Mouse (Mus musculus): ENCODE measurements around the gene Cxcr5. TPM values are rescaled to one million over a fixed set of nuclear protein-coding genes. Genes with fewer than 3 reads are reported as not detected.
A peak's percentile ranks its signal among the peaks of the same experiment; 100 is the strongest.
"Not testable (repeated sequence)": the region's sequence is repeated elsewhere in the genome, so short reads cannot be mapped to it uniquely, and the experiment has no call there.

The Cxcr5 gene
- total and polyA plus RNA-seq, 3 experiments, result 0.17 to 0.26 TPM; not detected in 1

DNA sequence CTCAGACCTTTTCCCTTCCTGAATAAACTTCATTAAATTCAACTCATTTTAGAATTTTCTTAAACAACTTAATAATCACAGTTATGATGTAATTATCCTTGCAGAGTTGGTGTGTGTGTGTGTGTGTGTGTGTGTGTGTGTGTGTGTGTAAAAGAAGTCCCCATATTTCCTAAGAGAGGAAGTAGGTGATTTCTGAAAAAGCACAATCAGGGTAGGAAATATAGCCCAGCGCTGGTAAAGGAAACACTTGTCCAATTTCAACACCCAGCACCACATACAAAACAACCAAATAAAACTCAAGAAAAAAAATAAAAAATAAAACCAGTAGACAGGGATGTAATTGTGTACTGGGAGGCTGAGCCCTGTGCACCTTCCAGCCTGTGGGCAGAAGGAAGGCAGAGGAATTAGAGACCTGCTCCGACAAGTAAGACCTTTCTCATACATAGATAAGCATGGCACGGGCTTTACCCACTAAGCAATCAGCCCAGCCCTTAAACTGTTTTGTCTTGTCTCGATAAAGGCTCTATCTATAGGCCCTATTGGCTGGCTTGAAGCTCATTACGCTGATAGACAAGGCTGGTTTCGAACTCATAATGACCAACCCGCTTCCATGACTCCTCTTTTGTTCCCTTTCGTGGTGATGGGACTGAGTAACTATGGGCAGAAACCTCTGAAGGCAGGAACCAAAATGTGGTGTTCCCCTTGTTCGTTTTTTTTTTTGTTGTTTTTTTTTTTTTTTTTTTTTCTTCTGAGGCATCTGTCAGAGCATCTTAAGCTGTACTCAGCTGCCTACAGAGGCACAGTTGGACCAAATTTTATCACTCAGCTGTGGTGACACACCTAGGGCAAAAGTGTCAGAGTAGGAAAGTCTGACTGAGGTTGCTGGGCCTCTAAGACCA is 25.8 kb upstream of the Cxcr5 start:
- DNase-seq, result no peak

- no peak for DNase-seq
Observed at GRCm38 (mm10) chr9:44586640-44587261, 25.1 kb upstream of the Cxcr5 start.

DNA sequence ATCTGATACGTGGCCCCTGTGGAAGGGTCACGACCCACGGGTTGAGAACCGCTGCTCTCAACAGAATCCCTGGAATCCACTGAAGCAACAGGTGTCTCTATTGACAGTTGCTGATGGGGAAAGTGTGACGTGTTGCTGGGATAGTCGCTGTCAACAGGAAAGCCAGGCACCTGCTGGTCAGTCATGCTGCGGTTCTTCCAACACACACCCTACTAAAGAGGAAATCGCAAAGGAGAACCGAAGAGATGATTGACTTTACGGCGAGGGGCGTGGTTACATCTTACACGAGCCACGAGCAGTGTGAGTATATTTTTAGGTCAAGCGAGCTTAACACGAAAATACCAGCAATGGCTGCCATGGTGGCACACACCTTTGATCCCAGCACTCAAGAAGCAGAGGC is 20.7 kb upstream of the Cxcr5 start:
- DNase-seq, result no peak

GRCm38 (mm10) chr9:44581423-44581822 is 19.7 kb upstream of the Cxcr5 start:
- no peak for DNase-seq

- DNase-seq, result no peak
Observed at GRCm38 (mm10) chr9:44580085-44580484, 18.4 kb upstream of the Cxcr5 start.

GRCm38 (mm10) chr9:44579392-44579791 is 17.7 kb upstream of the Cxcr5 start:
- DNase-seq, result no peak

GRCm38 (mm10) chr9:44576046-44576445 is 14.4 kb upstream of the Cxcr5 start:
- not testable (repeated sequence) for DNase-seq

DNA sequence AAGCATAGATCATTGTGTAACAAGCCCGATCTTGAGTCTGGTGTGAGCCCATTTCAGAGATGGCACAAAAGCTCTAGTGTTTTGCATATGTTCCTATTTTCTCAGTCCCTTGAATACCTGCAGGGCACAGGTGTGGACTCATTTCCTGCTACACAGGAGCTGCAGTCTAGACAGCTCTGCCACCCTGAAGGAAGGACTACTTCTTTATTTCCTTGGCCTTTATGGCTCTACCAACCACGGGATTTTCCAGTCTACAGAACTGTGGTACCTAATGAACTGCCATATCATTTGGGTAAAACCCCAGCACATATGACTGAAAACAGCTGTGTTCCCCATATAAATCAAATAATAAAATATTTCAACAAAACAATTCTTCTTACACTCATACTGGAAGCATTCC is 13.4 kb upstream of the Cxcr5 start:
- DNase-seq, result no peak

DNA sequence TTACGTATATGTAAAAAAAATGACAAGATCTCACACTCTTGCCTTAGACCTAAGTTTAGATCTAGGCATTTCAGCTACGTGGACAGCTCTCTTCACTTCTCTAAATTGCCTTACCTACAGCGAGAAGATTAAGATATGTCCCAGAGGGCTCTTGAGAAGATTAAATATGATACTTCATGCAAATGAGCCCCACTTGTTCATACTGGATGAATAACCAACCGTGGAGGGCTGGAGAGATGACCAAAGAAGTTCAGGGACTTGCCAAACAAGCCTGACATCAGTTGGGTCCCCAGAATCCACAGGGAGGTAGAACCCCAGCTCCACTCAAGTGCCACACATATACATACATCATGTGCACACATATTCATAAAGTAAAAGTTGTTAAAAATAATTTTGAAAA is 11.6 kb upstream of the Cxcr5 start:
- no peak for DNase-seq

GRCm38 (mm10) chr9:44570939-44571382 is 9.3 kb upstream of the Cxcr5 start:
- no peak for DNase-seq

DNA sequence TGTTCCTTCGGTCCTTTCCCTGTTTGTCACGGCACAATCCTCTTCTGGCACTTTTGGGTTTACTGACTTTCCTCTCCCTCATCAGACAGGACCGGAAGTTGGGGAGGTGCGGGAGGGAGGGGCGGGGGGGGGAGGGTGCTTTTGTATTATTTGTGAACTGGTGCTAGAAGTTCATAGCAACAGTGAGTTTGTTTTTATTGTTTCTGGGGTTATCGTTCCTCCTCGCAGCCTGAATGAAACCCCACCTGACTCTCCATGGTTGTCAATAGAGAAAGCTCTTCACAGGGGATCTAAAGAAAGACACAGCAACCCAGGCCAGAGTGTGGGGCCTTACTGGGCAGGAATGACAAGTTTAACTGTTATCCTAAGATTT is 6.4 kb upstream of the Cxcr5 start:
- no peak for DNase-seq

DNA sequence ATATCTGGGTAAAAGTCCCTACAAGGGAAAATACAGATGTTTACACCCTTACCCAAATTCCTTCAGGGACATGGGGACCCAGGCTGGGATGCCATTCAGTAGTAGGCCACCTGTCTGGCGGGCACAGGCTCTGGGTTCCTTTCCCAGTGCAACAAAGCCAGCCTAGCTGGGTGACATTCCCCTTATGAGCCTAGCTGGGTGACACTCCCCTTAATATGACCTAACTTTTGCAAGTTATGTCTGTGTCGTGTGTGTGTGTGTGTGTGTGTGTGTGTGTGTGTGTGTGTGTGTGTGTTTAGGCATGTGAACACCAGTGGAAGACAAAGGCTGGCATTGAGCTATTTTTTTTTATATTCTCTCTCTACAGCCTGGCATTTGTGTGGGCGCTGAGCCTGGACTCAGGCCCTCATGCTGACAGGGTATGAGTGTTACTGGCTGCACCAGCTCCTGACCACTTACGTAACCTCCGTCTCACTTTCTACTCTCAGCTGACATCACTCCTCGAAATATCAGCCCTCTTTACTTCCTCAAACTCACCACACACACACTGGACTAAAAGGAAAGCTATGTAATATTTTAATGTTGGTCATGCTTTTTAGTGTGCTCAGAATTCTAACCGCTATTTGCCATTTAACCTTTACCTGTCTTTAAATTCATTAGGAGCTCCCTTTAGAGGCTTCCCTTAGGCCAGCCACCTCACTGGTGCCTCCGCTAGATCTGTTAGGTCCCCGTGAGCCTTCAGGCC is 5.8 kb upstream of the Cxcr5 start:
- DNase-seq, result peak; percentile 7

- no peak for DNase-seq
Observed at GRCm38 (mm10) chr9:44565367-44565766, 3.7 kb upstream of the Cxcr5 start.

GRCm38 (mm10) chr9:44562936-44563335 is 1.3 kb upstream of the Cxcr5 start:
- no peak for DNase-seq

DNA sequence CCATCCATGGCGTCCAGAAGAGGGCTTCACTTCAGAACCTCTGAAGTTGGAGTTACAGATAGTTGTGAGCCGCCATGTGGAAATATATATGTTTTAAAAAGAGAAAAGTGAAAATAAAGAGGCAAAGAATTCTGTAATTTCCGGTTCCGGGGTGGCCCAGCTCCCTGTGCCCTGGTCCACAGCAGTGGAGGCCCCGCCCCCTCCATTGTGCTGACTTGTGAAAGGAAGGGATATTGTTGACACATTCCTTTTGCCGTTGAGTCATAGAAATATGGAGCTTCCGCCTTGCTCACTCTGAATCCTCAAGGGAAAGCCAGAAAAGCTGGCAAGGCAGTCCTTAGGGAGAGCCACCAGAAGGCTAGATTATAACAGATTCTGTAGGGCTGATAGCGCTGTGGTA is 9.5 kb downstream of the Cxcr5 start:
- DNase-seq, result peak; percentile 14

DNA sequence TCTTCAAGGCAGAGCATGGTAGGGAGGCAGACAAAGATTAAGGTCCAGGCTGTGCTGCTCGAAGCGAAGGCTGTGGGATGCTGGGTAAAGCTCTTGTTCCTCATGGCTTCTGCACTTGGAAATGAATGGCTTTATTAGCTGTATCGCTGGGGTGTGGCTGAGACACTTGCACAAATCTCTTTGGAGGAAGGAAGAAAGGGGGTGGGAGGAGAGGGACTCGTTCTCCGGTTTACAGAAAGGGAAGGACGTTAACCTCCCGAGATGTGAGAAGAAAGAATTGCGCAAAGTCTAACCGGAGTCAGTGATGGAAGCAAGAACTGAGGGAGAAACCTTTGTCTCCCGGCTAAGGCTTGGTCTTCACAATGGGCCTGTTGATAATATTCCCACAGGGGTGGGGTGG is 10.5 kb downstream of the Cxcr5 start:
- DNase-seq, result no peak

DNA sequence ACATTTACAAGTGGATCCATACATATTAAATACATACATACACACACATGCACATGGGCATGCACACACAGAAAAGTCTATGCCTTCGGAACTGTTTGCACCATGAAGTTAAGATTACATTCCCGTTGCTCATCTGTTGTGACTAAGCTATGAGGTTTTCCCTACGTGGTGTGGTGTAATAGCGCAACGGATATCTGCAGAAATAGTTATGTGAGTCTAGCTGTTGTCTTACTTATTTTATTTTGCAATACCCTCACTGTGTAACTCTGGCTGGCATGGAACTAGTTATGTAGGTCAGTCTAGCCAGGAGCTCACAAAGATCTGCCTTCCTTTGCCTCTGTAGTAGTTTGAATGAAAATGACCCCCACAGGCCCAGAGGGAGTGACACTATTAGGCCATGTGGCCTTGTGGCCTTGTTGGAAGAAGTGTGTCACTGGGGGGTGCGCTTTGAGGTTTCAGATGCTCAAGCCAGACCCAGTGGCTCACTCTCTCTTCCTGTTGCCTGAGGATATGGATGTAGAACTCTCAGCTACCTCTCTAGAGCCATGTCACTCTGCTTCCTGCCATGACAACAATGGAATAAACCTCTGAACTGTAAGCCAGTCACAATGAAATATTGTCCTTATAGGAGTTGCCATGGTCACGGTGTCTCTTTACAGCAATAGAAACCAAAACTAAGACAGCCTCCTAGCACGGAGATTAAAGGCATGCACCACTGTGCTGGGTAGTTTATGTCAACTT is 13.1 kb downstream of the Cxcr5 start:
- DNase-seq, result no peak

- DNase-seq, result no peak
Observed at GRCm38 (mm10) chr9:44544986-44545385, 16.7 kb downstream of the Cxcr5 start.

- DNase-seq, result no peak
Observed at GRCm38 (mm10) chr9:44542364-44542763, 19.3 kb downstream of the Cxcr5 start.

- no peak for DNase-seq
Observed at GRCm38 (mm10) chr9:44540676-44541075, 21.0 kb downstream of the Cxcr5 start.

GRCm38 (mm10) chr9:44539816-44540421 is 21.8 kb downstream of the Cxcr5 start:
- no peak for DNase-seq

Measured in adrenal gland, adult 2 months (tissue).